Comparison of ENCODE assay signal across 8 mouse cellular contexts in genomic region chr2:11501301-11502254, GRCm38 (mm10). TPM values are rescaled to one million over a fixed set of nuclear protein-coding genes. Genes with fewer than 3 reads are reported as not detected.
DNase-seq lines count a peak whose midpoint lies in the region; ATAC-seq and TF ChIP-seq lines count a peak whose summit lies in the region.

No protein-coding gene starts in this region.

- ATAC-seq in forebrain, embryonic 15.5 days (replicated peaks) = peak; percentile 83
- peak; percentile 88 for ATAC-seq in liver, postnatal 0 days
- peak; percentile 89 for ATAC-seq in neural tube, embryonic 13.5 days (ENCODE audit: low read depth)

- peaks cover 3% of the 10 kb centered on the region; the same call in 1 of the 2 replicates for H3K27me3 ChIP-seq in forebrain, embryonic 15.5 days
- no peaks in the 10 kb centered on the region for H3K27me3 ChIP-seq in liver, postnatal 0 days (ENCODE audit: insufficient read depth, low read length)
- peaks cover 15% of the 10 kb centered on the region for H3K27me3 ChIP-seq in neural tube, embryonic 13.5 days

- H3K9ac ChIP-seq in forebrain, embryonic 15.5 days (replicated peaks) = peak overlapping the region; percentile 82
- peak overlapping the region; percentile 65 for H3K9ac ChIP-seq in liver, postnatal 0 days (replicated peaks)
- H3K9ac ChIP-seq in neural tube, embryonic 13.5 days = peak overlapping the region; percentile 89

- intact Hi-C loops in heart, postnatal 25 days (cut with DNase I) = loop anchor here (1.0 to 2.0 kb wide), 2 partner anchors 41 to 170 kb away; no protein-coding TSS in a partner anchor

- H3K4me3 ChIP-seq in forebrain, embryonic 15.5 days = peak overlapping the region; percentile 73
- peak overlapping the region; percentile 58 for H3K4me3 ChIP-seq in liver, postnatal 0 days (ENCODE audit: low read depth, low read length)
- H3K4me3 ChIP-seq in neural tube, embryonic 13.5 days = peak overlapping the region; percentile 62

- H3K36me3 ChIP-seq in forebrain, embryonic 15.5 days = no peaks in the 10 kb centered on the region
- H3K36me3 ChIP-seq in liver, postnatal 0 days (replicated peaks; ENCODE audit: insufficient read depth, low read length) = peaks cover 13% of the 10 kb centered on the region
- H3K36me3 ChIP-seq in neural tube, embryonic 13.5 days = 0 out of 2 replicates have a peak, but pooled peaks cover 10% of the 10 kb centered on the region

- peak overlapping the region; percentile 95 for H3K27ac ChIP-seq in forebrain, embryonic 15.5 days (replicated peaks)
- H3K27ac ChIP-seq in liver, postnatal 0 days (ENCODE audit: low read depth) = peak overlapping the region; percentile 81
- H3K27ac ChIP-seq in neural tube, embryonic 13.5 days (replicated peaks) = peak overlapping the region; percentile 95

- WGBS in forebrain, embryonic 15.5 days = under 1% methylated on average over 75 of the region's 76 CpGs
- under 1% methylated on average over 75 of the region's 76 CpGs for WGBS in liver, postnatal 0 days (ENCODE audit: insufficient replicate concordance)
- under 1% methylated on average over 76 of the region's 76 CpGs for WGBS in neural tube, embryonic 13.5 days

- DNase-seq in ES-CJ7 (ENCODE audit: low read depth, low spot score) = peak; percentile 89
- DNase-seq in cerebellum, adult 11-12 months = peak; percentile 85
- DNase-seq in heart, postnatal 25 days (ENCODE audit: low spot score) = peak; percentile 89
- peak; percentile 95 for DNase-seq in layer of hippocampus, adult 11-12 months (ENCODE audit: low spot score)
- peak; percentile 90 for DNase-seq in liver, postnatal 0 days
- DNase-seq in telencephalon, adult 2 months (ENCODE audit: low read depth, low spot score) = peak; percentile 86

- TF ChIP-seq CTCF in liver, postnatal 0 days (IDR thresholded peaks at IDR 0.05; ENCODE audit: low read depth) = peak; percentile 87

- TF ChIP-seq EP300 in liver, postnatal 0 days (IDR thresholded peaks at IDR 0.05; ENCODE audit: low read depth) = no peak

- no peaks in the 10 kb centered on the region for H3K9me3 ChIP-seq in forebrain, embryonic 15.5 days
- no peaks in the 10 kb centered on the region for H3K9me3 ChIP-seq in liver, postnatal 0 days (ENCODE audit: low read length)
- H3K9me3 ChIP-seq in neural tube, embryonic 13.5 days = no peaks in the 10 kb centered on the region

- peak overlapping the region; percentile 78 for H3K4me2 ChIP-seq in forebrain, embryonic 15.5 days (replicated peaks)
- peak overlapping the region; percentile 90 for H3K4me2 ChIP-seq in liver, postnatal 0 days (ENCODE audit: low read depth, low read length)
- peak overlapping the region; percentile 90 for H3K4me2 ChIP-seq in neural tube, embryonic 13.5 days

- peaks cover 46% of the 10 kb centered on the region for H3K4me1 ChIP-seq in forebrain, embryonic 15.5 days
- peaks cover 19% of the 10 kb centered on the region for H3K4me1 ChIP-seq in liver, postnatal 0 days (ENCODE audit: insufficient read depth)
- H3K4me1 ChIP-seq in neural tube, embryonic 13.5 days (replicated peaks) = peaks cover 57% of the 10 kb centered on the region

RNA-seq across cellular contexts. Expression of gene Pfkfb3, which starts 52.3 kb away (rescaled TPM):
- polyA plus RNA-seq in forebrain, embryonic 15.5 days (2015; fragmentation: Nextera tagmentation; extraction: Ambion mirVana) = 32.5 and 33.5 TPM in 2 replicates
- total RNA-seq in heart, postnatal 25 days (2021) = 10 to 100 TPM in 1 of 2 experiments, 1 to 10 TPM in 1; 7.8 to 10.4 TPM
- polyA plus RNA-seq in liver, postnatal 0 days (2015; fragmentation: Nextera tagmentation; extraction: Ambion mirVana) = 3.0 and 3.3 TPM in 2 replicates
- 27.2 and 29.4 TPM in 2 replicates for polyA plus RNA-seq in neural tube, embryonic 13.5 days (2015; fragmentation: Nextera tagmentation; extraction: Ambion mirVana)

Comparison
In these comparisons a context has a peak if more than half of its experiments do, and no peak if none do; other contexts are left out.
1. Peak in every context shown above with its lines: DNase-seq, ATAC-seq, H3K4me3 ChIP-seq and H3K27ac ChIP-seq.